Comparison of ENCODE assay signal across 8 mouse cellular contexts in genomic region chr16:72995251-72995954, GRCm38 (mm10).
A peak's percentile ranks its signal among the peaks of the same experiment; 100 is the strongest.
DNase-seq lines count a peak whose midpoint lies in the region; ATAC-seq and TF ChIP-seq lines count a peak whose summit lies in the region.
"Had no signal": no experiment of that assay in that cellular context is flagged by ENCODE, and none has a peak within 500 bp of the region (broad histone marks: within the 10 kb centered on the region; RNA-seq: fewer than 3 reads in every experiment).

No protein-coding gene starts in this region.

- H3K4me1 ChIP-seq in forebrain, embryonic 12.5 days, result peaks cover 8% of the 10 kb centered on the region
- no peaks in the 10 kb centered on the region for H3K4me1 ChIP-seq in kidney, postnatal 0 days (replicated peaks; ENCODE audit: insufficient read depth, low read length)
- peaks cover 20% of the 10 kb centered on the region for H3K4me1 ChIP-seq in limb, embryonic 14.5 days (ENCODE audit: control insufficient read depth, insufficient read depth, low read length)

- H3K27me3 ChIP-seq in forebrain, embryonic 12.5 days, result no peaks in the 10 kb centered on the region; the same call in 1 of the 2 replicates
- H3K27me3 ChIP-seq in kidney, postnatal 0 days (ENCODE audit: insufficient read depth, low read length), result no peaks in the 10 kb centered on the region
- H3K27me3 ChIP-seq in limb, embryonic 14.5 days (ENCODE audit: control insufficient read depth, insufficient read depth, low read length), result no peaks in the 10 kb centered on the region

- TF ChIP-seq POLR2A in limb, embryonic 14.5 days (IDR thresholded peaks at IDR 0.05; ENCODE audit: borderline replicate concordance, extremely low read depth, insufficient read depth, insufficient read length), result no peak

- peak; percentile 3 for DNase-seq in thymus, postnatal 25 days
- no peak for DNase-seq in thymus, postnatal 10 days (ENCODE audit: low spot score in 2 of 2)
- DNase-seq in c-Kit-positive CD71-negative TER-119-negative erythroid progenitor cells, embryonic 14.5 days (ENCODE audit: low read depth), result peak; percentile 16
- DNase-seq in kidney, postnatal 0 days (ENCODE audit: low spot score), result peak; percentile 82
- DNase-seq in limb, embryonic 14.5 days (ENCODE audit: low spot score), result peak; percentile 58
- DNase-seq in right cerebral cortex, adult 2 months (ENCODE audit: low spot score in 2 of 2), result peak; percentile 84 to 86

- peak; percentile 92 for TF ChIP-seq CTCF in kidney, postnatal 0 days (IDR thresholded peaks at IDR 0.05; ENCODE audit: low read depth)

- no peak overlapping the region for H3K4me3 ChIP-seq in forebrain, embryonic 12.5 days (replicated peaks)
- H3K4me3 ChIP-seq in kidney, postnatal 0 days (replicated peaks; ENCODE audit: low read depth, low read length), result no peak overlapping the region
- H3K4me3 ChIP-seq in limb, embryonic 14.5 days (replicated peaks; ENCODE audit: low read length), result no peak overlapping the region
- H3K4me3 ChIP-seq: myocyte had no signal

- ATAC-seq in forebrain, embryonic 12.5 days (ENCODE audit: low FRiP score), result peak; percentile 56
- no peak for ATAC-seq in kidney, postnatal 0 days (replicated peaks; ENCODE audit: low FRiP score, low read depth)
- ATAC-seq in limb, embryonic 14.5 days (ENCODE audit: low FRiP score, low read depth), result no peak

- no peaks in the 10 kb centered on the region for H3K9me3 ChIP-seq in forebrain, embryonic 12.5 days
- H3K9me3 ChIP-seq in kidney, postnatal 0 days (replicated peaks; ENCODE audit: low read length), result no peaks in the 10 kb centered on the region
- H3K9me3 ChIP-seq in limb, embryonic 14.5 days (ENCODE audit: control insufficient read depth, low read length), result no peaks in the 10 kb centered on the region

- no peak overlapping the region for H3K9ac ChIP-seq in forebrain, embryonic 12.5 days
- no peak overlapping the region for H3K9ac ChIP-seq in kidney, postnatal 0 days (ENCODE audit: low read depth, low read length)
- no peak overlapping the region for H3K9ac ChIP-seq in limb, embryonic 14.5 days (ENCODE audit: low read depth, low read length, severe bottlenecking)

- 19% methylated on average over 8 of the region's 8 CpGs for WGBS in forebrain, embryonic 12.5 days
- WGBS in kidney, postnatal 0 days, result 25% methylated on average over 8 of the region's 8 CpGs
- WGBS in limb, embryonic 14.5 days, result 12% methylated on average over 8 of the region's 8 CpGs

- peak overlapping the region; percentile 27; the same call in 1 of the 2 replicates for H3K4me2 ChIP-seq in forebrain, embryonic 12.5 days
- no peak overlapping the region for H3K4me2 ChIP-seq in kidney, postnatal 0 days (ENCODE audit: low read length)
- H3K4me2 ChIP-seq in limb, embryonic 14.5 days (replicated peaks; ENCODE audit: low read depth, low read length, severe bottlenecking), result no peak overlapping the region

- H3K27ac ChIP-seq in forebrain, embryonic 12.5 days, result no peak overlapping the region
- H3K27ac ChIP-seq in kidney, postnatal 0 days, result no peak overlapping the region
- no peak overlapping the region for H3K27ac ChIP-seq in limb, embryonic 14.5 days (replicated peaks; ENCODE audit: low read depth, low read length)

- H3K36me3 ChIP-seq in forebrain, embryonic 12.5 days (replicated peaks), result no peaks in the 10 kb centered on the region
- no peaks in the 10 kb centered on the region for H3K36me3 ChIP-seq in kidney, postnatal 0 days (ENCODE audit: insufficient read depth, low read length)
- peaks cover 22% of the 10 kb centered on the region for H3K36me3 ChIP-seq in limb, embryonic 14.5 days (ENCODE audit: control insufficient read depth, insufficient read depth, low read length)

Comparison
In these comparisons a context has a peak if more than half of its experiments do, and no peak if none do; other contexts are left out.
1. DNase-seq: peak in thymus, postnatal 25 days (single experiment), c-Kit-positive CD71-negative TER-119-negative erythroid progenitor cells, embryonic 14.5 days (single experiment), kidney, postnatal 0 days (single experiment), limb, embryonic 14.5 days (single experiment) and right cerebral cortex, adult 2 months (2 of 2); none in thymus, postnatal 10 days (0 of 2).